Mouse (Mus musculus): ENCODE measurements around the gene Spata13.

The Spata13 gene

GRCm38 (mm10) chr14:60711590-60712288, 77.9 kb downstream of the Spata13 start:
- in situ Hi-C loops (cut with MboI, MseI) = loop anchor here (5.0 kb wide), 2 partner anchors 41 to 459 kb away; partner anchors contain the start of genes Gm49336 and Nupl1

GRCm38 (mm10) chr14:60712289-60712830, 78.6 kb downstream of the Spata13 start:
- in situ Hi-C loops (cut with MboI, MseI) = loop anchor here (5.0 kb wide), 2 partner anchors 40 to 460 kb away; partner anchors contain the start of genes Gm49336 and Nupl1

- in situ Hi-C loops (cut with MboI, MseI) = no loop called here
Observed at GRCm38 (mm10) chr14:60715686-60716085, 81.9 kb downstream of the Spata13 start.

- in situ Hi-C loops (cut with MboI, MseI) = loop anchor here (10.0 kb wide), 1 partner anchor 713 kb away; the partner anchor contains the start of gene Kpna3
Observed at GRCm38 (mm10) chr14:60721304-60721703, 87.5 kb downstream of the Spata13 start.

GRCm38 (mm10) chr14:60721938-60722337, 88.1 kb downstream of the Spata13 start:
- in situ Hi-C loops (cut with MboI, MseI) = loop anchor here (10.0 kb wide), 1 partner anchor 713 kb away; the partner anchor contains the start of gene Kpna3

GRCm38 (mm10) chr14:60726091-60726490, 92.3 kb downstream of the Spata13 start:
- in situ Hi-C loops (cut with MboI, MseI) = loop anchor here (10.0 to 25.0 kb wide), 2 partner anchors 709 to 961 kb away; partner anchors contain the start of gene Kpna3

GRCm38 (mm10) chr14:60727130-60727529, 93.3 kb downstream of the Spata13 start:
- in situ Hi-C loops (cut with MboI, MseI) = loop anchor here (10.0 to 25.0 kb wide), 2 partner anchors 708 to 960 kb away; partner anchors contain the start of gene Kpna3

GRCm38 (mm10) chr14:60732081-60732480, 98.3 kb downstream of the Spata13 start:
- in situ Hi-C loops (cut with MboI, MseI) = loop anchor here (25.0 kb wide), 1 partner anchor 955 kb away; no protein-coding TSS in a partner anchor

- in situ Hi-C loops (cut with MboI, MseI) = loop anchor here (25.0 kb wide), 1 partner anchor 955 kb away; no protein-coding TSS in a partner anchor
Observed at GRCm38 (mm10) chr14:60732787-60733186, 99.0 kb downstream of the Spata13 start.

- in situ Hi-C loops (cut with MboI, MseI) = loop anchor here (25.0 kb wide), 1 partner anchor 954 kb away; no protein-coding TSS in a partner anchor
Observed at GRCm38 (mm10) chr14:60733706-60734105, 99.9 kb downstream of the Spata13 start.

- in situ Hi-C loops (cut with MboI, MseI) = loop anchor here (25.0 kb wide), 1 partner anchor 952 kb away; no protein-coding TSS in a partner anchor
Observed at GRCm38 (mm10) chr14:60735206-60735605, 101.4 kb downstream of the Spata13 start.

- in situ Hi-C loops (cut with MboI, MseI) = loop anchor here (25.0 kb wide), 1 partner anchor 951 kb away; no protein-coding TSS in a partner anchor
Observed at GRCm38 (mm10) chr14:60735848-60736547, 102.2 kb downstream of the Spata13 start.

- in situ Hi-C loops (cut with MboI, MseI) = loop anchor here (25.0 kb wide), 1 partner anchor 951 kb away; no protein-coding TSS in a partner anchor
Observed at GRCm38 (mm10) chr14:60736591-60737192, 102.9 kb downstream of the Spata13 start.

- in situ Hi-C loops (cut with MboI, MseI) = loop anchor here (25.0 kb wide), 1 partner anchor 950 kb away; no protein-coding TSS in a partner anchor
Observed at GRCm38 (mm10) chr14:60737202-60737611, 103.4 kb downstream of the Spata13 start.

- in situ Hi-C loops (cut with MboI, MseI) = loop anchor here (25.0 kb wide), 1 partner anchor 949 kb away; no protein-coding TSS in a partner anchor
Observed at GRCm38 (mm10) chr14:60738434-60738938, 104.7 kb downstream of the Spata13 start.

GRCm38 (mm10) chr14:60739155-60739554, 105.4 kb downstream of the Spata13 start:
- in situ Hi-C loops (cut with MboI, MseI) = loop anchor here (25.0 kb wide), 1 partner anchor 948 kb away; no protein-coding TSS in a partner anchor

GRCm38 (mm10) chr14:60739616-60740015, 105.8 kb downstream of the Spata13 start:
- in situ Hi-C loops (cut with MboI, MseI) = loop anchor here (25.0 kb wide), 1 partner anchor 948 kb away; no protein-coding TSS in a partner anchor

- in situ Hi-C loops (cut with MboI, MseI) = loop anchor here (25.0 kb wide), 1 partner anchor 947 kb away; no protein-coding TSS in a partner anchor
Observed at GRCm38 (mm10) chr14:60740507-60740906, 106.7 kb downstream of the Spata13 start.

- in situ Hi-C loops (cut with MboI, MseI) = loop anchor here (25.0 kb wide), 1 partner anchor 946 kb away; no protein-coding TSS in a partner anchor
Observed at GRCm38 (mm10) chr14:60741033-60741432, 107.2 kb downstream of the Spata13 start.

GRCm38 (mm10) chr14:60741490-60741981, 107.7 kb downstream of the Spata13 start:
- in situ Hi-C loops (cut with MboI, MseI) = loop anchor here (25.0 kb wide), 1 partner anchor 946 kb away; no protein-coding TSS in a partner anchor

All from T-helper 1 cell (primary cell).